ENCODE assay signal across 19 mouse cellular contexts in the genomic region with DNA sequence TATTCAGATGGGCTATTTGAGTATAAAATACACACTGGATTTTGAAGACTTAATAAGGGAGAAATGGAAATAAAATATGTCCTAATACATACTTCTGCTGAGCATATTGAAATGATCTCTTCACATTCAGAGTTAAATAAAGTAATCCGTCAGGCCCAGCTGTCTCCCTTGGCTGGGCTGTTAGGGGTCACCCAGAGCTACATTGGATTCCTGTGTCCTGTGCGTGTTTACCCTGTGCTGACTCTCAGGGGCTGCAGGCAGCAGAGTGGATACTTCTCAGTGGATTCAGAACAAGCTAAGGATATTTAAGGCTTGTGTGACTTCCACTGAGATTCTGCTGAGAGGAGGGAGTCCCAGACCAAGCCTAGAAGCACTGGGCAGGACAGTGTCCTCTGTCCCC.
"Had no signal": no experiment of that assay in that cellular context is flagged by ENCODE, and none has a peak within 500 bp of the region (broad histone marks: within the 10 kb centered on the region; RNA-seq: fewer than 3 reads in every experiment).

No protein-coding gene starts in this region.

- H3K4me1 ChIP-seq: limb, embryonic 15.5 days; liver, embryonic 12.5 days; midbrain, embryonic 10.5 days; neural tube, embryonic 13.5 days had no signal

- H3K36me3 ChIP-seq: limb, embryonic 15.5 days; liver, embryonic 12.5 days; midbrain, embryonic 10.5 days; neural tube, embryonic 13.5 days; neural tube, embryonic 15.5 days had no signal

- H3K27me3 ChIP-seq: limb, embryonic 15.5 days; liver, embryonic 12.5 days; neural tube, embryonic 13.5 days had no signal

- ATAC-seq: liver, embryonic 12.5 days; midbrain, embryonic 16.5 days had no signal

- H3K27ac ChIP-seq: limb, embryonic 15.5 days; liver, embryonic 12.5 days; liver, embryonic 14.5 days; midbrain, embryonic 10.5 days; neural tube, embryonic 13.5 days; neural tube, embryonic 15.5 days had no signal

- H3K4me3 ChIP-seq: limb, embryonic 15.5 days; liver, embryonic 12.5 days; midbrain, embryonic 10.5 days; myocyte; neural tube, embryonic 13.5 days; neural tube, embryonic 15.5 days had no signal

- H3K9ac ChIP-seq: limb, embryonic 15.5 days; liver, embryonic 12.5 days; liver, embryonic 14.5 days; neural tube, embryonic 13.5 days; neural tube, embryonic 15.5 days had no signal

- H3K9me3 ChIP-seq: limb, embryonic 15.5 days; liver, embryonic 12.5 days; midbrain, embryonic 10.5 days; neural tube, embryonic 13.5 days had no signal

- H3K4me2 ChIP-seq: limb, embryonic 15.5 days; liver, embryonic 12.5 days; neural tube, embryonic 13.5 days; neural tube, embryonic 15.5 days had no signal

- DNase-seq: lung, adult 2 months; lung, postnatal 36 days; midbrain, embryonic 14.5 days; retina, postnatal 1 day; right cerebral cortex, adult 18-20 months; right cerebral cortex, postnatal 25 days; right cerebral cortex, postnatal 4 days; spleen, adult 18-20 months; thymus, adult 18-20 months; thymus, postnatal 14 days; thymus, postnatal 36 days had no signal
